Mouse (Mus musculus): ENCODE results near the gene Ccr10. TPM values are rescaled to one million over a fixed set of nuclear protein-coding genes. Genes with fewer than 3 reads are reported as not detected.
A peak's percentile ranks its signal among the peaks of the same experiment; 100 is the strongest.
"Not testable (repeated sequence)": the region's sequence is repeated elsewhere in the genome, so short reads cannot be mapped to it uniquely, and the experiment has no call there.

The Ccr10 gene
- total RNA-seq, 2 experiments from 2014 or later, result 0.43 TPM; not detected in 1

DNA sequence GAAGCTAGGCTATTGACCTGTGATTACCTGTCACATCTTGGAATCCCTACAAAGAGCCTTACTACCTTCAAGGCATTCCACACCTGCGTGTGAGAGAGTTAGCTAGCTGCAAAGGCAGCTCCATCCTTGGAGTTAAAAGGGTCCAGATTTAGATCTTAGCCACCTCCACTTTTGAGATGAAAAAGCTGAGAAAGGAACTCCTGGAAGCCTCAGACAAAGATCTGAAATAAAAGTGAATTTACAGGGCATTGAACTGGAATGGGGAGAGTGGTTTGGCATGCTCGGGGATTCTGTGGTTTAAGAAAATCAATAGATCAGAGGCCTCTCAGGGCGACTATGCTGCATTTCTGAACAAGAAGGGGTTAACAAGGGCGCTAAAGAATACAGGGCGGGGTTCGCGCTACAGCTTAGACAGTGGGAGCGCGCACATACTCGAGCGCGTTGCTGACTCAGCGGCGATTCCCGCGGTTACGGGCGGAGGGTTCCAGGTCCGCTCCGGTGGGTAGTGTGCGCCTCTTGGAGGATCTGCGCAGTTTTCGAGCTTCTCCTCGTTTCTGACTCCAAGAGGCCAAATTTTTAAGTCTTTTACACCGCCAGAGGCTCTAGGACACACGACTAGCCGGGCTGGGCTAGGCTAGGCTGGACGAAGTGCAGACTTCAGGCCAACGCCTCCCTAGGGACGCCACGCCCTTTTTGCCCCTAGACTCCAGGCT, 3.4 kb downstream of the Ccr10 start:
- DNase-seq, result peak; percentile 86

- DNase-seq, result peak; percentile 95
Observed at GRCm38 (mm10) chr11:101170811-101171610, 4.2 kb downstream of the Ccr10 start, which contains the start of gene Plekhh3. Plekhh3 (minus strand) TSS chr11:101171351.

- peak; percentile 79 to 82 for DNase-seq
Observed at GRCm38 (mm10) chr11:101170354-101170810, 4.9 kb downstream of the Ccr10 start, which contains the start of gene Cntnap1. Cntnap1 (plus strand) TSS chr11:101170523.

GRCm38 (mm10) chr11:101169301-101170107, 5.7 kb downstream of the Ccr10 start:
- no peak for DNase-seq

- DNase-seq, result peak; percentile 67 to 79
Observed at GRCm38 (mm10) chr11:101168301-101168980, 6.8 kb downstream of the Ccr10 start.

GRCm38 (mm10) chr11:101167963-101168300, 7.3 kb downstream of the Ccr10 start:
- DNase-seq, result no peak

DNA sequence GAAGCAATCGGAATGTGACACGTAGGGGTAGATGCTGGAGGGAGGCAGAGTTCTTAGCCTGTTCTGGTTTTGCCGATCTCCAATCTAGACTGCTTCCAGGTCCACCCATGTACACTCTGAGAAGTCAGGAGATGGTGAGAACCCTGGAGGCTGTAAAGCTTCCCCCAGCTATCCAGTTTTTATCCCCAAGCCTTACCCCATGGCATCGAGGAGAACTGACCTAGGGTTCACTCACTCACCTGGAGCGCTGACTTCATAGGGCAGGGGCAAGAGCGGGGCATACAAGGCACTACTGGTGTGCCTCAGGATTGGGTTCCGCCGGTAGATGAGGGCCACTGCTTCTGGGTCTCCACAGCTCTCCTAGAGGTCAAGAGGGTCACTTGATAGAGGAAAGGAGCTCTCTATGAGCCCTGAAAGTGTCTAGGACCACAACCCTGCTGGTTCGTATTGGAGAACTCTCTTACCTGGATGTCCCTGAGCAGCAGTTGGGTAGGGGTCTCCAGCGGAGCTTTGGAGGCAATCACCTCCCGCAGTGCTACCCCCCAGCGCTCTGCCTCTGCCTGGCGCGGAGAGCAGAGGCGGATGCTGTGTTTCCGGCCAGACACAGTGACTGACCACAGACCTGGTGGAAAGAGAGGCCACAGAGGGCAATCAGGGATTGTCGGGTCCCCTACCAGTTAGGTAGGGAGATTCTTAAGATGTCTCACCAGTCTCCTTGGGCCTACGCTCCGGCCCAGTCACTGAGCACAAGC, 7.9 kb downstream of the Ccr10 start:
- no peak for DNase-seq

- DNase-seq, result no peak
Observed at GRCm38 (mm10) chr11:101166357-101166756, 8.9 kb downstream of the Ccr10 start.

- no peak for DNase-seq
Observed at GRCm38 (mm10) chr11:101164677-101165580, 10.3 kb downstream of the Ccr10 start.

GRCm38 (mm10) chr11:101164351-101164665, 10.9 kb downstream of the Ccr10 start:
- DNase-seq, result no peak

DNA sequence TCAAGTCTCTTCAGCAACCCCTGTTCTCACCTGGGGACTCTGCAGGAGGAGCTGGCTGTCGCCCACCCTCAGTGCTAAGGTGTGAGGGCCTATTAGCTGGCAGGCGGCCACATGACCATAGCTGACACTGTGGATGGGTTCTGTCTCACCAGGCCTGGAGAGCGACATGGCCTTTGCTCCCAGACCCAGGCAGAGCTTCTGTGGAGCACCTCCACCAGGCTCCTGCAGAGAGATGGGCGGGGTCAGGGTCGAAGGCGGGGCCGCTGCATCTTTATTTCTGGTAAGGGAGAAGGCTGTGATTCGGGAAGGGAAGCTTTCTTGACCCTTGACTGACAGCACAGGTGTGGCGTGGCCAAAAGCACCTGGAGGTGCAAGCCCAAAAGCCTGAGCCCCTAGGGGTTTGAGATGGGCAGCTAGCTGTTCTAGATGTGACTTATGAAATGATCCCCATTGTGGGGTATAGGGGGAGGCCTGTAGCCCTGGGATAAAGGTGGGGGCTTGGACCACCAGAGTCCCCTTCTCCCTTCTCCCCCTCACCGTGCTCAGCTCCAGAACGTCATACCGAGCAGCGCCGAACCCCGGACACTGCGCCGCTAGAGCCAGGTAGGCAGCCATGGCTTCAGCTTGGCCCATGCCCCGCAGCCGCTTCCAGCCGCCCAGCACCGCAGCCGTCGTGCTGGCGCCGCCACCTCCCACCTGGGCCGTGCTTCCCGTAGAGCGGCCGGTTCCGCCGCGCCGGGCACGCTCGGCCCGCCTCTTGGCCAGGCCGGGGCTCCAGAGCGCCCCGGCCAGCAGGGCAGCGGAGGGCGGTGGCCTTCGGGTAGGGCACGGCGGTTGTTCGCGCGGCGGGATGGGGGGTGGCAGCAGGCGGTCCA, 11.5 kb downstream of the Ccr10 start:
- DNase-seq, result no peak

DNA sequence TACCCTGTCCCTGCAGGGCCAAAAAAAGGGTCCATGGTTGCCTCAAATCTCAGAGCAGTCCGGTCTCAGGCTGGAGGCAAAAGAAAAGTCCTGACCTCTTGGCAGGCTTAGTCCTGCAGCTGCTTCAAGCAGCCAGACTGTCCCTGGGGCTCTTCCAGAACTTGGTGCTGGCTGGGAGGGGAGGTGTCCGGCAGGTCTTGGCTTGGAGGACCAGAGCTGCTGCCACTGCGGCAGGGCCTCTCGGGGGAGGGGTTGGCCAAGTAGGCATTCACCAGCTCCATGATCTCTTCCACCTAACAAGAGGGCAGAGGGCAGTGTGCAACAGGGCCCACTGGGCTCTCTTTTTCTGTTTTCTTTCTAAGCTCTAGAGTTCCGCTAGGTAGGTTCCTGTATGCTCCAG, 12.5 kb downstream of the Ccr10 start:
- DNase-seq, result peak; percentile 59 to 76

- peak; percentile 59 to 61 for DNase-seq
Observed at GRCm38 (mm10) chr11:101162301-101162700, 12.9 kb downstream of the Ccr10 start.

GRCm38 (mm10) chr11:101161551-101161950, 13.7 kb downstream of the Ccr10 start:
- no peak for DNase-seq

DNA sequence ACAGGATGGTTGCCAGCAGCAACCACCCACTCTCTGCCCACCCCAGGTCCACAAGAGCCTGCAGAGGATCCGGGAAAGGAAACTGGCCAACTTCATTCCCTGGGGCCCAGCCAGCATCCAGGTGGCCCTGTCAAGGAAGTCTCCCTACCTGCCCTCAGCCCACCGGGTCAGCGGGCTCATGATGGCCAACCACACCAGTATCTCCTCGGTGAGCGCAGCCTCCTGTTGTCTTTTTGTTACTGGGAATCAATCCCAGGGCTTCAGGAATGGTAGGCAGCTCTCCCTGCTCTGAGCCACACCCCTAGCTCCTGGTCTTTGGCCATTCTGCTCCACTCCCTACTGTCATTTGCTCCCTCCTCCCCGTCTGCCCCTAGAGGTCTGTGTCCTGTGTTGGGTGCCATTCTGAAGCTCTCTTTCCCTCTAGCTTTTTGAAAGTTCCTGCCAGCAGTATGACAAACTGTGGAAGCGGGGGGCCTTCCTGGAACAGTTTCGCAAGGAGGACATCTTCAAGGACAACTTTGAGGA, 14.2 kb downstream of the Ccr10 start:
- not testable (repeated sequence) for DNase-seq

DNA sequence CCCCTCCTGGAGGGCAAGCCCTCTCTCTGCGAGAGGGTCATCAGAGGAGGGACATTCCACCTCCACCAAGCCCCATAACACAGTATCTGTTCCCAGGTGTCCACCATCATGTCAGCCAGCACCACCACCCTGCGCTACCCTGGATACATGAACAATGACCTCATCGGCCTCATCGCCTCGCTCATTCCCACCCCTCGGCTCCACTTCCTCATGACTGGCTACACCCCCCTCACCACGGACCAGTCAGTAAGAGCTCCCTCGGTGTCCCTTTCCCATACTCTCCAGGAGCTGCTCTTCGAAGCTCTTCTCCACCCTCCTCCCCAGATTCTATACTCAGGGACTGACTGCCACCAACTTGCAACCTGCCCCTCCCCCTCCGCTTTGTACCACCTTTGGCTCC, 15.1 kb downstream of the Ccr10 start:
- not testable (repeated sequence) for DNase-seq

DNA sequence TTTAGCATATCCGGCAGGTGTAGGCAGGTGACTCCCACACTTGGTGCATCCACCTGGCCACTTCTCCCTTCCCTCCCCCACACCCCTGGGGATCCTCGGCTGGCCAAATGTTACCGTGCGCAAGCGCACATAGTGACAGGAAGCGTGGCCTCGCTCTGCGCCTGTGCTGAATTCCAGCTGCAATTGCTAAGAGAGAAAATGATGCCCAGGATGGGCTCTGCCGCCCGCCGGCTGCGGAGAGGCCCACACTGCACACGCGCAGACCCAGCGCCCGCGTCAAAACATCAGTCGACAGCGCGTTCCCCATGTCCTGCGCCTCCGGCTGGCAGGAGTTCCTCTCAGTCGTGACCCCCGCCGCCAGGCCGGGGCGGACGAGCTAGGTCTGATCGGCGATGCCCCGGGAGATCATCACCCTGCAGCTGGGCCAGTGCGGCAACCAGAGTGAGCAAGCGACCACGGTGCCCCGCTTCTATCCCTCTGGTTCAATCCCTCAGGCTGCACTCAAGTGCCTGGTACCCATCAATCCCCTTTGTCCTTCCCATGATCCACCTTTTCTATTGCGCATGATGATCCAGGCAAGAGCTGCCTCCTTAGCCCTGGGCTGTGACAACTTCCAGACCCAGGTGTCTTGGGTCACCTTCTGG, 19.4 kb downstream of the Ccr10 start, which contains the start of gene Tubg2:
Gene Tubg2, plus strand, starts transcription at position 180 of the 644 bp plus-strand sequence.
- peak; percentile 74 to 79 for DNase-seq

DNA sequence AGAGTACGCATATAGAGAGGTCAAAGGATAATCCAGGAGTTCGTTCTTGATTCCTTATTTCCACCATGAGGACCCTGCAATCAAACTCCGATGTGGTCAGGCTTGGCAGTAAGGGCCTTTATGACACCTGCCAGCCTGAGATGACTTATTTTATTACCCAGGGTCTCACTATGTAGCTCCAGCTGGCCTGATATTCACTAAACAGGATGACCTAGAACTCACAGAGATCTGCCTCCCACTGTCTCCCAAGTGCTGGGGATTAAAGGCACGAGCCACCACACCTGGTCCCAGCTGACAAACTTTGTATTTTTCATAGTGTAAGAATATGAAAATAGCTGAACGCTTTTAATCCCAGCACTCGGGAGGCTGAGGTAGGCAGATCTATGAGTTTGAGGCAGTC, 20.1 kb downstream of the Ccr10 start:
- no peak for DNase-seq

Data from adrenal gland, postnatal 36 days (tissue).